Mouse (Mus musculus): Measurements from ENCODE around the gene Scai. TPM values are rescaled to one million over a fixed set of nuclear protein-coding genes. Genes with fewer than 3 reads are reported as not detected.

Scai gene
- polyA plus RNA-seq, 1 experiment from 2014 or later = 3.3 TPM

DNA sequence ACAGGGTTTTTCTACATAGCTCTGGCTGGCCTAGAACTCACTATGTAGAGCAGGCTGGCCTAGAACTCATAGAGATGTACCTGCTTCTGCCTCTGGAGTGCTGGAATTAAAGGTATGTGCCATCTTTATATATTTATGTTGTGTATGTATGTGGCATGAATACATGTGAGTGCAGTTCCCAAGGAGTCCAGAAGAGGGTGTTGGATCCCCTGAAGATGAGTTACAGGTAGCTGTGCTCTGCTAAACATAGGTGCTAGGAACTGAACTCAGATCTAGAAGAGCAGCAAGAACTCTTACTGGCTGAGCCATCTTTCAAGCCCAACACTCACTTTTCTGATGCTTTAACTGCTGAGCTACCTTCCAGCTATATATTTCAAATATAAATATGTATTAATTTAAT is 92.5 kb downstream of the Scai start:
- Histone ChIP-seq H3K4me2 (replicated peaks; ENCODE audit: low read depth) (no peak overlapping the region), H3K4me1 (replicated peaks; ENCODE audit: control insufficient read depth, insufficient read depth) (no peaks in the 10 kb centered on the region), H3K27me3 (ENCODE audit: control insufficient read depth, insufficient read depth, low read length) (no peaks in the 10 kb centered on the region), H3K4me3 (ENCODE audit: low read depth, low read length) (no peak overlapping the region), H3K9me3 (ENCODE audit: control insufficient read depth, low read length) (no peaks in the 10 kb centered on the region), H3K36me3 (ENCODE audit: control insufficient read depth, insufficient read depth, low read length) (peaks cover 1% of the 10 kb centered on the region; the same call in 1 of the 2 replicates), H3K27ac (replicated peaks) (no peak overlapping the region), H3K9ac (ENCODE audit: low read length) (no peak overlapping the region)
- DNase-seq (ENCODE audit: low spot score) (no peak), ATAC-seq (ENCODE audit: low FRiP score, low TSS enrichment) (no peak)
- TF ChIP-seq CTCF (IDR thresholded peaks at IDR 0.05; ENCODE audit: low read depth) (peak; percentile 41), EP300 (optimal IDR thresholded peaks at IDR 0.05) (no peak)

GRCm38 (mm10) chr2:39091966-39092365 is 98.6 kb downstream of the Scai start:
- Histone ChIP-seq H3K9me3 (ENCODE audit: control insufficient read depth, low read length) (no peaks in the 10 kb centered on the region), H3K9ac (ENCODE audit: low read length) (no peak overlapping the region), H3K4me2 (replicated peaks; ENCODE audit: low read depth) (no peak overlapping the region), H3K27ac (replicated peaks) (no peak overlapping the region), H3K27me3 (ENCODE audit: control insufficient read depth, insufficient read depth, low read length) (no peaks in the 10 kb centered on the region), H3K4me3 (ENCODE audit: low read depth, low read length) (no peak overlapping the region), H3K4me1 (replicated peaks; ENCODE audit: control insufficient read depth, insufficient read depth) (no peaks in the 10 kb centered on the region), H3K36me3 (ENCODE audit: control insufficient read depth, insufficient read depth, low read length) (no peaks in the 10 kb centered on the region)
- no peak for DNase-seq (ENCODE audit: low spot score)
- TF ChIP-seq CTCF (IDR thresholded peaks at IDR 0.05; ENCODE audit: low read depth) = no peak
- TF ChIP-seq EP300 (optimal IDR thresholded peaks at IDR 0.05) = no peak
- WGBS = 55% methylated on average over 1 of the region's 1 CpGs
- ATAC-seq (ENCODE audit: low FRiP score, low TSS enrichment) = no peak

- no peak overlapping the region for H3K4me2 ChIP-seq (replicated peaks; ENCODE audit: low read depth)
- no peak for DNase-seq (ENCODE audit: low spot score)
- no peaks in the 10 kb centered on the region for H3K27me3 ChIP-seq (ENCODE audit: control insufficient read depth, insufficient read depth, low read length)
- no peak overlapping the region for H3K4me3 ChIP-seq (ENCODE audit: low read depth, low read length)
- TF ChIP-seq EP300 (optimal IDR thresholded peaks at IDR 0.05) (no peak), CTCF (IDR thresholded peaks at IDR 0.05; ENCODE audit: low read depth) (no peak)
- H3K9me3 ChIP-seq (ENCODE audit: control insufficient read depth, low read length) = no peaks in the 10 kb centered on the region
- no peak overlapping the region for H3K27ac ChIP-seq (replicated peaks)
- ATAC-seq (ENCODE audit: low FRiP score, low TSS enrichment) = no peak
- 86% methylated on average over 3 of the region's 3 CpGs for WGBS
- peaks cover 5% of the 10 kb centered on the region; the same call in 1 of the 2 replicates for H3K36me3 ChIP-seq (ENCODE audit: control insufficient read depth, insufficient read depth, low read length)
- no peaks in the 10 kb centered on the region for H3K4me1 ChIP-seq (replicated peaks; ENCODE audit: control insufficient read depth, insufficient read depth)
- H3K9ac ChIP-seq (ENCODE audit: low read length) = no peak overlapping the region
These were observed 107.8 kb downstream of the Scai start for GRCm38 (mm10) chr2:39082706-39083105.

GRCm38 (mm10) chr2:39070666-39071065 is 119.9 kb downstream of the Scai start:
- Histone ChIP-seq H3K9me3 (ENCODE audit: control insufficient read depth, low read length) (no peaks in the 10 kb centered on the region), H3K9ac (ENCODE audit: low read length) (no peak overlapping the region), H3K4me2 (replicated peaks; ENCODE audit: low read depth) (no peak overlapping the region), H3K27me3 (ENCODE audit: control insufficient read depth, insufficient read depth, low read length) (no peaks in the 10 kb centered on the region), H3K27ac (replicated peaks) (no peak overlapping the region), H3K36me3 (ENCODE audit: control insufficient read depth, insufficient read depth, low read length) (no peaks in the 10 kb centered on the region), H3K4me3 (ENCODE audit: low read depth, low read length) (no peak overlapping the region), H3K4me1 (replicated peaks; ENCODE audit: control insufficient read depth, insufficient read depth) (no peaks in the 10 kb centered on the region)
- ATAC-seq (ENCODE audit: low FRiP score, low TSS enrichment) = no peak
- TF ChIP-seq EP300 (optimal IDR thresholded peaks at IDR 0.05) (no peak), CTCF (IDR thresholded peaks at IDR 0.05; ENCODE audit: low read depth) (no peak)
- no peak for DNase-seq (ENCODE audit: low spot score)

GRCm38 (mm10) chr2:39069096-39069495 is 121.4 kb downstream of the Scai start:
- Histone ChIP-seq H3K4me2 (replicated peaks; ENCODE audit: low read depth) (no peak overlapping the region), H3K36me3 (ENCODE audit: control insufficient read depth, insufficient read depth, low read length) (no peaks in the 10 kb centered on the region), H3K4me1 (replicated peaks; ENCODE audit: control insufficient read depth, insufficient read depth) (no peaks in the 10 kb centered on the region), H3K9ac (ENCODE audit: low read length) (no peak overlapping the region), H3K27ac (replicated peaks) (no peak overlapping the region), H3K9me3 (ENCODE audit: control insufficient read depth, low read length) (no peaks in the 10 kb centered on the region), H3K4me3 (ENCODE audit: low read depth, low read length) (no peak overlapping the region), H3K27me3 (ENCODE audit: control insufficient read depth, insufficient read depth, low read length) (no peaks in the 10 kb centered on the region)
- TF ChIP-seq EP300 (optimal IDR thresholded peaks at IDR 0.05) = no peak
- no peak for TF ChIP-seq CTCF (IDR thresholded peaks at IDR 0.05; ENCODE audit: low read depth)
- DNase-seq (ENCODE audit: low spot score) (no peak), ATAC-seq (ENCODE audit: low FRiP score, low TSS enrichment) (no peak)
- WGBS = 56% methylated on average over 1 of the region's 1 CpGs

DNA sequence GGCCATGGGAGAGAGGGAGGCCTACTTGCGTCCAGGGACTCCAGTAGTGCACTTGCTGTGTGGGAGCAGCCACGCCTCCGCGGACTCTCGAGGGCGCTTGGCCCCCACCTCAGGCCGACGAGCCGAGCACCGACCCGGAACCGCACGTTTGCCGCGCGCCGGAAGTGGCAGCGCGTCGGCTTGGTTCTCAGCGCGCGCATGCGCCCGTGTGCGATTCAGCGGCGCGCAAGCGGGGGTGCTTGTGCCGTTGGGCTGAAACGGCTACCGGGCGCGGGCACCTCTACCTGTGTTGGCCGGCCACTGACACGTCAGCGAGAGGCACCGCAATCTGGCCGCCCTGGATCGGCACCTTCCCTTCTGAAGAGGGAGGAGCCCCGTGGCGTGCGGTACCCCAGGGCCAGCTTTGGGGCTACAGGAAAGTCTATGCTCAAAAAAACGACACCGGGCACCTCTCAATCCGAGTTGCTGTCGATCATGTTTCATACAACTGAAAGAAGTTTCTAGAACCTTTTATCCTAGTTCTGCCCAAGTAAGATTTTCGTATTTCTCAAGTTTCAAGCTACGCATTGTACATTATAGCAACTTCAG is 125.0 kb downstream of the Scai start, which contains the start of gene Golga1:
TSS of gene Golga1 (minus strand) at position 142 of the 588 bp plus-strand sequence.
- Histone ChIP-seq H3K4me3 (ENCODE audit: low read depth, low read length) (peak within 1 kb of the TSS; percentile 89), H3K9ac (ENCODE audit: low read length) (peak within 1 kb of the TSS; percentile 91), H3K36me3 (ENCODE audit: control insufficient read depth, insufficient read depth, low read length) (no peaks in the 10 kb centered on the region), H3K4me2 (replicated peaks; ENCODE audit: low read depth) (peak within 1 kb of the TSS; percentile 88), H3K27me3 (ENCODE audit: control insufficient read depth, insufficient read depth, low read length) (no peaks in the 10 kb centered on the region), H3K27ac (replicated peaks) (peak within 1 kb of the TSS; percentile 91), H3K9me3 (ENCODE audit: control insufficient read depth, low read length) (no peaks in the 10 kb centered on the region), H3K4me1 (replicated peaks; ENCODE audit: control insufficient read depth, insufficient read depth) (no peaks in the 10 kb centered on the region)
- ATAC-seq (ENCODE audit: low FRiP score, low TSS enrichment) = peak; percentile 99
- no peak for TF ChIP-seq EP300 (optimal IDR thresholded peaks at IDR 0.05)
- TF ChIP-seq CTCF (IDR thresholded peaks at IDR 0.05; ENCODE audit: low read depth) = 0 out of 2 replicates have a peak, but pooled peaks have one; percentile 18
- peak; percentile 96 for DNase-seq (ENCODE audit: low spot score)
- WGBS = under 1% methylated on average over 49 of the region's 50 CpGs

Measured in stomach, postnatal 0 days (tissue).